Comparison of ENCODE assay signal across 22 mouse cellular contexts in the genomic region with DNA sequence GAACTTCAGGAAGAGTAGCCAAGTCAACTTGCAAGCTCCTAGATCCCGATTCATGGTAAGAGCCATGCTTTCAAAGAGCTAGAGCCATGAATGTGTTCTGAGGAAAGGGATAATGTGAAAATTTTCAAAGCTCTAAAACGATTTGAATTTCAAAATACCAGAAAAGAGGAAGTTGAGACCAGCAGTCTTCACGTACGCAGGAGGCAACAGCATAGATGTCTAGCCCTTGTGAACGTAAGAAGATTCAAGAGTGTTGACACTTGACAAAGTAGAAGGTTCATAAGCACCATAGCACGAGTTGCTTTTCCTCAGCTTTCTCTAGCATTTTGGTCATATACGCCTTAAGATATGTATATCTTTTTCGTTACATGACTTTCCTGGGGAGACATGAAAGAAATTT.
"Had no signal": no experiment of that assay in that cellular context is flagged by ENCODE, and none has a peak within 500 bp of the region (broad histone marks: within the 10 kb centered on the region; RNA-seq: fewer than 3 reads in every experiment).

No protein-coding gene starts in this region.

- H3K27me3 ChIP-seq: kidney, embryonic 15.5 days; limb, embryonic 12.5 days; limb, embryonic 15.5 days; midbrain, embryonic 13.5 days; neural tube, embryonic 13.5 days; stomach, embryonic 15.5 days had no signal

- H3K4me2 ChIP-seq: kidney, embryonic 15.5 days; limb, embryonic 12.5 days; limb, embryonic 15.5 days; liver, embryonic 11.5 days; lung, embryonic 14.5 days; midbrain, embryonic 13.5 days; neural tube, embryonic 13.5 days; stomach, embryonic 15.5 days had no signal

- H3K9me3 ChIP-seq: kidney, embryonic 15.5 days; limb, embryonic 12.5 days; limb, embryonic 15.5 days; midbrain, embryonic 13.5 days; neural tube, embryonic 13.5 days; stomach, embryonic 15.5 days had no signal

- H3K9ac ChIP-seq: kidney, embryonic 15.5 days; limb, embryonic 12.5 days; limb, embryonic 15.5 days; liver, embryonic 14.5 days; liver, postnatal 0 days; lung, embryonic 14.5 days; midbrain, embryonic 13.5 days; neural tube, embryonic 13.5 days; stomach, embryonic 15.5 days had no signal

- DNase-seq: kidney, adult 2 months; kidney, postnatal 10 days; kidney, postnatal 4 days; left cerebral cortex, postnatal 4 days; liver, postnatal 0 days; lung, embryonic 14.5 days; right cerebral cortex, adult 18-20 months; right cerebral cortex, postnatal 14 days; right cerebral cortex, postnatal 4 days; thymus, postnatal 25 days had no signal

- H3K36me3 ChIP-seq: midbrain, embryonic 13.5 days; neural tube, embryonic 13.5 days; stomach, embryonic 15.5 days had no signal

- H3K27ac ChIP-seq: kidney, embryonic 15.5 days; limb, embryonic 12.5 days; limb, embryonic 15.5 days; liver, embryonic 14.5 days; midbrain, embryonic 13.5 days; neural tube, embryonic 13.5 days; stomach, embryonic 15.5 days had no signal

- ATAC-seq: intestine, postnatal 0 days; liver, postnatal 0 days; lung, postnatal 0 days; midbrain, embryonic 13.5 days; midbrain, embryonic 16.5 days had no signal

- H3K4me3 ChIP-seq: kidney, embryonic 15.5 days; limb, embryonic 12.5 days; limb, embryonic 15.5 days; midbrain, embryonic 13.5 days; myocyte; neural tube, embryonic 13.5 days; stomach, embryonic 15.5 days had no signal

- H3K4me1 ChIP-seq: kidney, embryonic 15.5 days; limb, embryonic 12.5 days; limb, embryonic 15.5 days; midbrain, embryonic 13.5 days; neural tube, embryonic 13.5 days; stomach, embryonic 15.5 days had no signal
